Mouse (Mus musculus): ENCODE data around the gene Lrba. TPM values are rescaled to one million over a fixed set of nuclear protein-coding genes. Genes with fewer than 3 reads are reported as not detected.

The Lrba gene
- 10 to 100 TPM; 19.3 to 23.1 TPM for total RNA-seq (2021)
- long read RNA-seq, experiment 1, partial matches to known transcripts, result 6 of 8 reads
- long read RNA-seq, experiment 1, other reads (novel, unspliced or antisense), result 2 of 8 reads
- long read RNA-seq, experiment 2, partial matches to known transcripts, result 8 of 11 reads
- long read RNA-seq, experiment 2, other reads (novel, unspliced or antisense), result 3 of 11 reads

GRCm38 (mm10) chr3:86224564-86225421, at the start of gene Lrba:
Gene Lrba (plus strand): TSS chr3:86224680.
- intact Hi-C loops (cut with DNase I), result no loop called here
- DNase-seq, result peak; percentile 49 to 59

- DNase-seq, result no peak
- intact Hi-C loops (cut with DNase I), result no loop called here
Measured at GRCm38 (mm10) chr3:86179714-86180113, 44.8 kb upstream of the Lrba start.

GRCm38 (mm10) chr3:86181107-86181506, 43.4 kb upstream of the Lrba start:
- intact Hi-C loops (cut with DNase I), result no loop called here
- DNase-seq, result no peak

GRCm38 (mm10) chr3:86184546-86184945, 39.9 kb upstream of the Lrba start:
- DNase-seq, result no peak
- intact Hi-C loops (cut with DNase I), result no loop called here

- intact Hi-C loops (cut with DNase I), result no loop called here
- DNase-seq, result no peak
Measured at GRCm38 (mm10) chr3:86187736-86188389, 36.6 kb upstream of the Lrba start.

- intact Hi-C loops (cut with DNase I), result no loop called here
- DNase-seq, result no peak
Measured at GRCm38 (mm10) chr3:86195981-86196380, 28.5 kb upstream of the Lrba start.

- intact Hi-C loops (cut with DNase I), result no loop called here
- DNase-seq, result no peak
Measured at GRCm38 (mm10) chr3:86196471-86196870, 28.0 kb upstream of the Lrba start.

- intact Hi-C loops (cut with DNase I), result no loop called here
Measured at GRCm38 (mm10) chr3:86201645-86202175, 22.8 kb upstream of the Lrba start.

GRCm38 (mm10) chr3:86202449-86202848, 22.0 kb upstream of the Lrba start:
- no peak for DNase-seq
- intact Hi-C loops (cut with DNase I), result no loop called here

More at GRCm38 (mm10) chr3:86201645-86202175, 22.8 kb upstream of the Lrba start:
- no peak for DNase-seq

GRCm38 (mm10) chr3:86204608-86205358, 19.7 kb upstream of the Lrba start:
- no peak for DNase-seq
- intact Hi-C loops (cut with DNase I), result no loop called here

- DNase-seq, result no peak
- intact Hi-C loops (cut with DNase I), result no loop called here
Measured at GRCm38 (mm10) chr3:86206556-86206955, 17.9 kb upstream of the Lrba start.

GRCm38 (mm10) chr3:86210267-86210939, 14.1 kb upstream of the Lrba start:
- no peak for DNase-seq
- intact Hi-C loops (cut with DNase I), result no loop called here

- intact Hi-C loops (cut with DNase I), result no loop called here
- no peak for DNase-seq
Measured at GRCm38 (mm10) chr3:86210959-86211358, 13.5 kb upstream of the Lrba start.

GRCm38 (mm10) chr3:86214248-86214647, 10.2 kb upstream of the Lrba start:
- intact Hi-C loops (cut with DNase I), result no loop called here
- DNase-seq, result no peak

GRCm38 (mm10) chr3:86223634-86224313, 706 bp upstream of the Lrba start:
- peak; percentile 72 to 73 for DNase-seq
- intact Hi-C loops (cut with DNase I), result no loop called here

- intact Hi-C loops (cut with DNase I), result no loop called here
Measured at GRCm38 (mm10) chr3:86224314-86224563, 241 bp upstream of the Lrba start.

GRCm38 (mm10) chr3:86231532-86232086, 7.1 kb downstream of the Lrba start:
- no peak for DNase-seq
- intact Hi-C loops (cut with DNase I), result no loop called here

More at GRCm38 (mm10) chr3:86224314-86224563, 241 bp upstream of the Lrba start:
- DNase-seq, result no peak

- DNase-seq, result no peak
- intact Hi-C loops (cut with DNase I), result no loop called here
Measured at GRCm38 (mm10) chr3:86247193-86247592, 22.7 kb downstream of the Lrba start.

GRCm38 (mm10) chr3:86251212-86251611, 26.7 kb downstream of the Lrba start:
- intact Hi-C loops (cut with DNase I), result no loop called here
- no peak for DNase-seq
